Mouse (Mus musculus): Measurements from ENCODE around the gene Insyn1.

Gene Insyn1

GRCm38 (mm10) chr9:58489133-58489864, 896 bp downstream of the Insyn1 start:
- no peak for DNase-seq

- no peak for DNase-seq
Observed at GRCm38 (mm10) chr9:58489865-58490165, 1.4 kb downstream of the Insyn1 start.

- no peak for DNase-seq
Observed at GRCm38 (mm10) chr9:58490391-58490790, 2.0 kb downstream of the Insyn1 start.

- no peak for DNase-seq
Observed at GRCm38 (mm10) chr9:58495035-58495434, 6.6 kb downstream of the Insyn1 start.

GRCm38 (mm10) chr9:58496470-58497182, 8.2 kb downstream of the Insyn1 start:
- no peak for DNase-seq

- no peak for DNase-seq
Observed at GRCm38 (mm10) chr9:58497942-58498341, 9.5 kb downstream of the Insyn1 start.

- DNase-seq: no peak
Observed at GRCm38 (mm10) chr9:58500946-58501345, 12.5 kb downstream of the Insyn1 start.

- DNase-seq: no peak
Observed at GRCm38 (mm10) chr9:58507216-58508005, 19.0 kb downstream of the Insyn1 start.

GRCm38 (mm10) chr9:58510452-58510851, 22.0 kb downstream of the Insyn1 start:
- no peak for DNase-seq

GRCm38 (mm10) chr9:58513749-58514148, 25.3 kb downstream of the Insyn1 start:
- peak; percentile 14 for DNase-seq

GRCm38 (mm10) chr9:58516480-58516879, 28.1 kb downstream of the Insyn1 start:
- DNase-seq: no peak

- DNase-seq: no peak
Observed at GRCm38 (mm10) chr9:58517866-58518750, 29.7 kb downstream of the Insyn1 start.

GRCm38 (mm10) chr9:58519953-58520352, 31.6 kb downstream of the Insyn1 start:
- no peak for DNase-seq

- peak; percentile 26 for DNase-seq
Observed at GRCm38 (mm10) chr9:58520816-58521581, 32.6 kb downstream of the Insyn1 start.

GRCm38 (mm10) chr9:58521883-58522423, 33.5 kb downstream of the Insyn1 start:
- no peak for DNase-seq

GRCm38 (mm10) chr9:58525108-58525507, 36.7 kb downstream of the Insyn1 start:
- no peak for DNase-seq

- DNase-seq: no peak
Observed at GRCm38 (mm10) chr9:58527841-58528240, 39.4 kb downstream of the Insyn1 start.

GRCm38 (mm10) chr9:58530407-58530806, 42.0 kb downstream of the Insyn1 start:
- no peak for DNase-seq

GRCm38 (mm10) chr9:58532236-58532635, 43.8 kb downstream of the Insyn1 start:
- DNase-seq: no peak

GRCm38 (mm10) chr9:58533322-58533721, 44.9 kb downstream of the Insyn1 start:
- no peak for DNase-seq

- peak; percentile 70 for DNase-seq
Observed at GRCm38 (mm10) chr9:58534766-58535165, 46.4 kb downstream of the Insyn1 start.
